Mouse (Mus musculus) limb, embryonic 14.5 days (tissue): ENCODE data around the gene Nlrp6. TPM values are rescaled to one million over a fixed set of nuclear protein-coding genes. Genes with fewer than 3 reads are reported as not detected.
A peak's percentile ranks its signal among the peaks of the same experiment; 100 is the strongest.

Source experiments
- ATAC-seq: fragments of 200-750 bp; cut with Nextera tagmentation; 2 replicates; pipeline ENCODE4 v1.8.0; 2017; ENCODE audit warnings: low read depth, moderate number of reproducible peaks, moderate TSS enrichment; ENCODE audit not compliant: low FRiP score
- DNase-seq: peaks from one replicate; pipeline ENCODE4 v3.0.0-alpha.2; 2015; ENCODE audit warnings: low spot score
- H3K27ac ChIP-seq: fragments of 300-500 bp; sonication (generic); replicated peaks from 2 replicates; pipeline ENCODE4 v1.5.1; 2014; ENCODE audit warnings: low read depth, mild to moderate bottlenecking, low read length, moderate library complexity, mixed read lengths
- H3K27me3 ChIP-seq: fragments of 300-500 bp; sonication (generic); 2 replicates; pipeline ENCODE4 v1.6.1; 2014; ENCODE audit warnings: low read length, mixed read lengths; ENCODE audit not compliant: control insufficient read depth, insufficient read depth
- H3K36me3 ChIP-seq: fragments of 300-500 bp; sonication (generic); 2 replicates; pipeline ENCODE4 v1.6.1; 2014; ENCODE audit warnings: mild to moderate bottlenecking, low read length, moderate library complexity, mixed read lengths; ENCODE audit not compliant: control insufficient read depth, insufficient read depth
- H3K4me1 ChIP-seq: fragments of 300-500 bp; sonication (generic); 2 replicates; pipeline ENCODE4 v1.6.1; 2014; ENCODE audit warnings: antibody characterized with exemption, low read length, mixed read lengths; ENCODE audit not compliant: control insufficient read depth, insufficient read depth
- H3K4me2 ChIP-seq: fragments of 300-500 bp; sonication (generic); replicated peaks from 2 replicates; pipeline ENCODE4 v1.6.1; 2014; ENCODE audit warnings: low read depth, mild to moderate bottlenecking, low read length, moderate library complexity; ENCODE audit not compliant: severe bottlenecking
- H3K4me3 ChIP-seq: fragments of 300-500 bp; sonication (generic); replicated peaks from 2 replicates; pipeline ENCODE4 v1.5.1; 2014; ENCODE audit warnings: low read length
- H3K9ac ChIP-seq: fragments of 300-500 bp; sonication (generic); 2 replicates; pipeline ENCODE4 v1.6.1; 2014; ENCODE audit warnings: mild to moderate bottlenecking, low read depth, low read length, moderate library complexity; ENCODE audit not compliant: severe bottlenecking
- H3K9me3 ChIP-seq: fragments of 300-500 bp; sonication (generic); 2 replicates; pipeline ENCODE4 v1.6.1; 2016; ENCODE audit warnings: low read length; ENCODE audit not compliant: control insufficient read depth
- POLR2A ChIP-seq: fragments of 200-500 bp; IDR thresholded peaks from 2 replicates; pipeline ENCODE4 v1.8.0; 2012; ENCODE audit warnings: inconsistent platforms, mild to moderate bottlenecking, moderate library complexity, borderline replicate concordance; ENCODE audit not compliant: insufficient read depth, insufficient read length; ENCODE audit errors: extremely low read depth
- whole genome bisulfite sequencing: fragments of 180-500 bp; shearing (Covaris S2); extraction: QIAGEN DNeasy Blood & Tissue Kit; methylation state at CpG from one replicate; pipeline ENCODE4 v1.1.7; 2014; 5-methylcytosine and 5-hydroxymethylcytosine counted together
- polyA plus RNA-seq, 2 experiments: library from polyadenylated mRNA; depleted of rRNA in 1 of 2; stranded (reverse) in 1 of 2; unstranded in 1 of 2; fragments of >200 nt; fragmentation: Nextera tagmentation in 1 of 2; extraction: Ambion mirVana in 1 of 2; gene quantifications; 2 replicates each; pipeline versions ENCODE4 v1.2.1 to v1.2.3; 2012 to 2014

The Nlrp6 gene
- polyA plus RNA-seq, 2 experiments, result 0.05 TPM; not detected in 1

DNA sequence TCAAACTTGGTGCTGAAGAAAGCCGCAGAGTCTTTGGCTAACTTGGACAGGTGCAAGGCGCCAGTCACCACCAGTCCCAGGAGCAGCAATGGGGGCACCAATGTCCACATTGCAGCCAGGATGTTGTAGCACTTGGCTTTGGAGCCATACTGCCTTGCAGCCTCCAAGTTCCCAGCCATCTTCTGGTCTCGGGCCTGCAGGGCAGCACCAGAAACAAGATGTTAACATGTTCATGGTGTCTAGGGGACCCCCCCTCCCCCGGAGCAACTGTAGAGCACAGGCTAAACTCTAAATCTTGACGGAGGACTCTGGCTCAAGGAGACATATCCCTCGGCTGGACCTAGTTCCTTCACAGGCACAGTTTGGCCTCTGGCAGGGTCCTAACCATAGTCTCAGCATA lies 28.6 kb downstream of the Nlrp6 start:
- H3K27me3 ChIP-seq, result no peaks in the 10 kb centered on the region
- no peaks in the 10 kb centered on the region for H3K9me3 ChIP-seq
- no peak overlapping the region for H3K9ac ChIP-seq
- ATAC-seq, result no peak
- H3K4me2 ChIP-seq, result no peak overlapping the region
- H3K27ac ChIP-seq, result no peak overlapping the region
- 81% methylated on average over 6 of the region's 6 CpGs for WGBS
- peaks cover 42% of the 10 kb centered on the region for H3K4me1 ChIP-seq
- H3K36me3 ChIP-seq, result peaks cover 67% of the 10 kb centered on the region
- no peak overlapping the region for H3K4me3 ChIP-seq
- TF ChIP-seq POLR2A, result no peak
- no peak for DNase-seq

DNA sequence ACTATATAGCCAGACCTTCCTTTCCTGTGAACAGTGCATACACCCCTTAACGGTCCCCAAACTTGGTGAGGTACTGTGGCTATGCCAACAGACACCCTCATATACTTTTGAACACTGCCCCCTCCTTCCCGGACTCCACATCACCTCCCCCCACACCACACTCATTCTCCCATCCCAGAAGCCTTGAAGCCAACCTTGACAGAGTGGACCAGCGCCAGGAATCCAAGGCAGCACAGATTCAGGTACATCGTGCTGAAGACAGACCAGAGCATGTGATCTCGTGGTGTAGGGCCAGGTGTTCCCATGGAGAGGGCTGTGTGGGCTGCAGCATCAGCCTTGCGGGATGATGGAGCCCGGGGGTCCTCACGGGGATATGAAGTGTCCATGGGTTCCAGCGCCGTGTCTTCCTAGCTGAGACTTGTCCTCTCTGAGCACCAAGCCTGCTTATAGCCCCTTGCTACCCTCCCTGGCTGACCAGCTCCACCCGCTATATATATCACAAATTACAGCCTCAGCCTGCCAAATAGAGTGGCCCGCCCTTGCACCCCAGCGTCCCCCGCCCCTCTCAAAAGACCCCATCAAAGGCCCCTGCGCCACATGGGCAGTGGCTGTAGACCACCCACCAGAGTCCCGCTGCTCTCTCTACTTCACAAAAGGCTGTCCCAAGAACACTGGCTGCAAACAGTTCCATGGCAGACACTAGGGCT lies 29.3 kb downstream of the Nlrp6 start, which contains the start of gene Ifitm5:
TSS of gene Ifitm5 (minus strand) at position 468 of the 707 bp plus-strand sequence.
- H3K4me1 ChIP-seq, result peaks cover 47% of the 10 kb centered on the region
- WGBS, result 70% methylated on average over 16 of the region's 16 CpGs
- 0 out of 2 replicates have a peak within 1 kb of the TSS, but pooled peaks have one; percentile 17 for H3K4me2 ChIP-seq

DNA sequence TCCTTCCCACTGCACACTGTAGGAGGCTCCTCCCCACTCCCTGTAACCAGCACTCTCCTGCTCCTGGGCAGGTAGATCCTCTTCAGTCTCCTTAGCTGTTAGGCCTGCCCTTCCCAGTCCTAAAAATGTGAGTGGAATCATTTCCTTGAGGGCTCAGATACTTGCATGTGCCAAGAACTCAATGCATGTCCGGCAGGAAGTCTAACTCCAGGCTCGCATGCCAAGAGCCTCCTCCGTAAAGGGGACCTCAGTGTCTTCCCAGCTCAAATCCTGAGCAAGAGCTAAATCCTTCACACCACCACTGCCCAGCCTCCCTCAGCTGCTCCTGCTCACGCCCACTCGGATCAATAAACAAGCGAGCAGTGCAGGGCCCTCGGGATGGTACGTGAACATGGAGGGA lies 30.3 kb downstream of the Nlrp6 start:
- peak overlapping the region; percentile 3; the same call in 1 of the 2 replicates for H3K9ac ChIP-seq
- peaks cover 53% of the 10 kb centered on the region for H3K36me3 ChIP-seq
- no peak overlapping the region for H3K4me3 ChIP-seq
- H3K4me2 ChIP-seq, result 0 out of 2 replicates have a peak overlapping the region, but pooled peaks have one; percentile 17
- no peaks in the 10 kb centered on the region for H3K9me3 ChIP-seq
- no peak for DNase-seq
- 28% methylated on average over 8 of the region's 8 CpGs for WGBS
- no peak for ATAC-seq
- TF ChIP-seq POLR2A, result no peak
- H3K27me3 ChIP-seq, result no peaks in the 10 kb centered on the region
- H3K4me1 ChIP-seq, result peaks cover 49% of the 10 kb centered on the region
- peak overlapping the region; percentile 49 for H3K27ac ChIP-seq

More for the DNA sequence above, 29.3 kb downstream of the Nlrp6 start, which contains the start of gene Ifitm5:
- DNase-seq, result no peak
- Histone ChIP-seq H3K4me3 (no peak within 1 kb of the TSS), H3K9me3 (no peaks in the 10 kb centered on the region), H3K27me3 (no peaks in the 10 kb centered on the region), H3K9ac (peak within 1 kb of the TSS; percentile 3; the same call in 1 of the 2 replicates), H3K27ac (peak within 1 kb of the TSS; percentile 49), H3K36me3 (peaks cover 62% of the 10 kb centered on the region)
- TF ChIP-seq POLR2A, result no peak
- no peak for ATAC-seq

- H3K9me3 ChIP-seq, result no peaks in the 10 kb centered on the region
- no peak for ATAC-seq
- no peak for TF ChIP-seq POLR2A
- WGBS, result 60% methylated on average over 6 of the region's 6 CpGs
- H3K9ac ChIP-seq, result no peak overlapping the region
- H3K27me3 ChIP-seq, result no peaks in the 10 kb centered on the region
- H3K4me2 ChIP-seq, result no peak overlapping the region
- DNase-seq, result no peak
- H3K4me1 ChIP-seq, result peaks cover 56% of the 10 kb centered on the region
- no peak overlapping the region for H3K4me3 ChIP-seq
- H3K36me3 ChIP-seq, result peaks cover 47% of the 10 kb centered on the region
- H3K27ac ChIP-seq, result peak overlapping the region; percentile 49; the same call in 1 of the 2 replicates
Measured at GRCm38 (mm10) chr7:140951765-140952164, 31.1 kb downstream of the Nlrp6 start.

GRCm38 (mm10) chr7:140952441-140952840 lies 31.7 kb downstream of the Nlrp6 start:
- TF ChIP-seq POLR2A, result no peak
- peaks cover 61% of the 10 kb centered on the region for H3K4me1 ChIP-seq
- no peak overlapping the region for H3K4me3 ChIP-seq
- WGBS, result 64% methylated on average over 7 of the region's 7 CpGs
- H3K36me3 ChIP-seq, result peaks cover 40% of the 10 kb centered on the region
- H3K9me3 ChIP-seq, result no peaks in the 10 kb centered on the region
- peak overlapping the region; percentile 3; the same call in 1 of the 2 replicates for H3K4me2 ChIP-seq
- no peaks in the 10 kb centered on the region for H3K27me3 ChIP-seq
- H3K27ac ChIP-seq, result no peak overlapping the region
- ATAC-seq, result no peak
- no peak overlapping the region for H3K9ac ChIP-seq
- no peak for DNase-seq
